Mouse (Mus musculus) neural tube, embryonic 12.5 days (tissue): ENCODE data around the gene Cdk5. TPM values are rescaled to one million over a fixed set of nuclear protein-coding genes. Genes with fewer than 3 reads are reported as not detected.

Source experiments
- ATAC-seq: fragments of 200-750 bp; cut with Nextera tagmentation; 2 replicates; pipeline ENCODE4 v1.8.0; 2017; ENCODE audit warnings: low read depth, mild to moderate bottlenecking, moderate TSS enrichment, moderate library complexity; ENCODE audit not compliant: low FRiP score
- H3K27ac ChIP-seq: fragments of 300-500 bp; sonication (generic); 2 replicates; pipeline ENCODE4 v1.5.1; 2016
- H3K27me3 ChIP-seq: fragments of 300-500 bp; sonication (generic); replicated peaks from 2 replicates; pipeline ENCODE4 v1.6.1; 2016; ENCODE audit warnings: mild to moderate bottlenecking
- H3K36me3 ChIP-seq: fragments of 300-500 bp; sonication (generic); 2 replicates; pipeline ENCODE4 v1.6.1; 2016; ENCODE audit warnings: mild to moderate bottlenecking
- H3K4me1 ChIP-seq: fragments of 300-500 bp; sonication (generic); 2 replicates; pipeline ENCODE4 v1.6.1; 2016
- H3K4me2 ChIP-seq: fragments of 300-500 bp; sonication (generic); replicated peaks from 2 replicates; pipeline ENCODE4 v1.6.1; 2016; ENCODE audit warnings: mild to moderate bottlenecking
- H3K4me3 ChIP-seq: fragments of 300-500 bp; sonication (generic); 2 replicates; pipeline ENCODE4 v1.5.1; 2016
- H3K9ac ChIP-seq: fragments of 300-500 bp; sonication (generic); 2 replicates; pipeline ENCODE4 v1.6.1; 2016; ENCODE audit warnings: mild to moderate bottlenecking
- H3K9me3 ChIP-seq: fragments of 300-500 bp; sonication (generic); 2 replicates; pipeline ENCODE4 v1.6.1; 2016; ENCODE audit warnings: mild to moderate bottlenecking
- WGBS: fragments of 180-500 bp; shearing (Covaris S2); methylation state at CpG from one replicate; pipeline ENCODE4 v1.1.7; 2016; 5-methylcytosine and 5-hydroxymethylcytosine counted together
- polyA plus RNA-seq: library from polyadenylated mRNA; unstranded; fragments of >200 nt; fragmentation: Nextera tagmentation; extraction: Ambion mirVana; gene quantifications from 2 replicates; pipeline ENCODE4 v1.2.1, GENCODE M21; 2016

The Cdk5 gene
- polyA plus RNA-seq, 1 experiment from 2014 or later: 79.2 TPM

- 82% methylated on average over 7 of the region's 7 CpGs for WGBS
Observed at GRCm38 (mm10) chr5:24391864-24392263, 31.5 kb downstream of the Cdk5 start, which contains the start of gene Atg9b. TSS of gene Atg9b (minus strand) at chr5:24392143.

GRCm38 (mm10) chr5:24389658-24390020, 33.7 kb downstream of the Cdk5 start:
- no peak overlapping the region for H3K9ac ChIP-seq
- H3K4me3 ChIP-seq: no peak overlapping the region
- no peaks in the 10 kb centered on the region for H3K9me3 ChIP-seq
- H3K36me3 ChIP-seq: no peaks in the 10 kb centered on the region
- H3K27me3 ChIP-seq: peaks cover 39% of the 10 kb centered on the region
- no peak overlapping the region for H3K27ac ChIP-seq
- no peak overlapping the region for H3K4me2 ChIP-seq
- H3K4me1 ChIP-seq: peaks cover 20% of the 10 kb centered on the region
- 85% methylated on average over 4 of the region's 4 CpGs for WGBS
- no peak for ATAC-seq

More at GRCm38 (mm10) chr5:24391864-24392263, 31.5 kb downstream of the Cdk5 start, which contains the start of gene Atg9b:
- H3K4me1 ChIP-seq: peaks cover 19% of the 10 kb centered on the region
- H3K9me3 ChIP-seq: no peaks in the 10 kb centered on the region
- no peak within 1 kb of the TSS for H3K9ac ChIP-seq
- no peak within 1 kb of the TSS for H3K4me2 ChIP-seq
- no peaks in the 10 kb centered on the region for H3K36me3 ChIP-seq
- H3K27me3 ChIP-seq: peaks cover 19% of the 10 kb centered on the region
- H3K27ac ChIP-seq: no peak within 1 kb of the TSS
- no peak within 1 kb of the TSS for H3K4me3 ChIP-seq
- no peak for ATAC-seq

GRCm38 (mm10) chr5:24389011-24389657, 34.2 kb downstream of the Cdk5 start:
- no peaks in the 10 kb centered on the region for H3K36me3 ChIP-seq
- no peak overlapping the region for H3K9ac ChIP-seq
- no peak for ATAC-seq
- no peak overlapping the region for H3K27ac ChIP-seq
- 0 out of 2 replicates have a peak overlapping the region, but pooled peaks have one; percentile 95 for H3K4me2 ChIP-seq
- WGBS: 52% methylated on average over 7 of the region's 7 CpGs
- no peaks in the 10 kb centered on the region for H3K9me3 ChIP-seq
- H3K27me3 ChIP-seq: peaks cover 39% of the 10 kb centered on the region
- H3K4me1 ChIP-seq: peaks cover 20% of the 10 kb centered on the region
- no peak overlapping the region for H3K4me3 ChIP-seq

- Histone ChIP-seq H3K9me3 (no peaks in the 10 kb centered on the region), H3K27me3 (peaks cover 39% of the 10 kb centered on the region), H3K4me1 (peaks cover 23% of the 10 kb centered on the region), H3K4me3 (peak overlapping the region; percentile 40), H3K27ac (0 out of 2 replicates have a peak overlapping the region, but pooled peaks have one; percentile 12), H3K9ac (peak overlapping the region; percentile 54), H3K36me3 (no peaks in the 10 kb centered on the region), H3K4me2 (peak overlapping the region; percentile 95)
- no peak for ATAC-seq
- WGBS: 25% methylated on average over 26 of the region's 26 CpGs
Observed at GRCm38 (mm10) chr5:24388246-24388915, 34.9 kb downstream of the Cdk5 start.

DNA sequence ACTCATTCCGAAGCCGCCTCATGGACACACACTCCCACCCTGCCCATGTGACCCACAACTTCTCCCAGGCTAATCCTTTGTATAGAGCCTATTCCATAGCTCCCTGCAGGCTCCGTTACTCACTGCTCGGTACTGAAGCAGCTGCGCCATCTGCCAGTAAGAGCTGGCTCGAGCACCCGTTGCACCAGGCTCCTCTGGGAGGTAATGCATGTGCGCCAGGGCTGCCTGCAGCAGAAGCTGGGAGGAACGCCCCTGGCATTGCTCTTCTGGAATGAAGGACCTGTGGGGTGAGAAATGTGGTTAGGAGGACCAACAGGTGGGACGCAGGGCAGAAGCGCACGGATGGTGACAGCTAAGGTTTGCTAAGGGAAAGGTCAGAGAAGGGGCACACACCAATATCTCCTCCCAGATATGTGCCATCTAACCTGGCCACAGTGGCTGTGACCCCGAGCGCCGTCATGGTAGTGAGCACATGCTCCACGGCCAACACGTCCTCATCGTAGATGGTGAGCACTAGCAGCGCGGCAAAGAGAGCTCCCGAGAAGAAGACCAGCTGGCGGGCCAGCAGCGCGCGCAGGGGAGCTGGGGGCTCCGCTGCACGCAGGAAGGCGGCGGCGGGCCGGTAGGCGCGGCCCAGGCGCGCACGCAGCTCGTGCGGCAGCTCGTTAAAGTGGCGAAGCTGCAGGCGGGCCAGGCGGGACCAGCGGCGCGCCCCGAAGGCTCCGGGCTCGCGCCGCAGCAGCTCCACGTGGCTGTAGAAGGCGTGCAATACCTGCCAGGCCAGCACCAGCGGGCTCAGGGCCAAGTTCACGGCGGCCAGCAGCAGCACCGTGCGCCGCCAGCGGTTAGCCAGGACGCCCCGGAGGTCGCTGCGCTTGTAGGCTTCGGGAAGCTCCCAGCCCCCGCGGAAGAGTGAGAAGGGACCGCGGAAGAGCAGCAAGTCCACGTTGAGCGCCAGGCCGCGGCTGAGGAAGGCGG, 35.8 kb downstream of the Cdk5 start:
- WGBS: under 1% methylated on average over 73 of the region's 73 CpGs
- no peaks in the 10 kb centered on the region for H3K9me3 ChIP-seq
- peak; percentile 52 for ATAC-seq
- H3K27ac ChIP-seq: 0 out of 2 replicates have a peak overlapping the region, but pooled peaks have one; percentile 12
- peaks cover 39% of the 10 kb centered on the region for H3K27me3 ChIP-seq
- H3K4me1 ChIP-seq: peaks cover 30% of the 10 kb centered on the region
- H3K4me2 ChIP-seq: peak overlapping the region; percentile 95
- H3K9ac ChIP-seq: peak overlapping the region; percentile 54
- no peaks in the 10 kb centered on the region for H3K36me3 ChIP-seq
- H3K4me3 ChIP-seq: peak overlapping the region; percentile 40

- 84% methylated on average over 10 of the region's 10 CpGs for WGBS
- no peak overlapping the region for H3K4me2 ChIP-seq
- H3K36me3 ChIP-seq: no peaks in the 10 kb centered on the region
- peaks cover 42% of the 10 kb centered on the region for H3K27me3 ChIP-seq
- peaks cover 30% of the 10 kb centered on the region for H3K4me1 ChIP-seq
- no peak overlapping the region for H3K4me3 ChIP-seq
- H3K9me3 ChIP-seq: no peaks in the 10 kb centered on the region
- no peak overlapping the region for H3K9ac ChIP-seq
- ATAC-seq: no peak
- no peak overlapping the region for H3K27ac ChIP-seq
Observed at GRCm38 (mm10) chr5:24385887-24386550, 37.3 kb downstream of the Cdk5 start.

GRCm38 (mm10) chr5:24385374-24385773, 38.0 kb downstream of the Cdk5 start:
- WGBS: 93% methylated on average over 5 of the region's 5 CpGs
- no peak overlapping the region for H3K4me2 ChIP-seq
- H3K27ac ChIP-seq: no peak overlapping the region
- H3K36me3 ChIP-seq: no peaks in the 10 kb centered on the region
- peaks cover 30% of the 10 kb centered on the region for H3K4me1 ChIP-seq
- H3K4me3 ChIP-seq: no peak overlapping the region
- H3K27me3 ChIP-seq: peaks cover 42% of the 10 kb centered on the region
- ATAC-seq: no peak
- no peak overlapping the region for H3K9ac ChIP-seq
- H3K9me3 ChIP-seq: no peaks in the 10 kb centered on the region

DNA sequence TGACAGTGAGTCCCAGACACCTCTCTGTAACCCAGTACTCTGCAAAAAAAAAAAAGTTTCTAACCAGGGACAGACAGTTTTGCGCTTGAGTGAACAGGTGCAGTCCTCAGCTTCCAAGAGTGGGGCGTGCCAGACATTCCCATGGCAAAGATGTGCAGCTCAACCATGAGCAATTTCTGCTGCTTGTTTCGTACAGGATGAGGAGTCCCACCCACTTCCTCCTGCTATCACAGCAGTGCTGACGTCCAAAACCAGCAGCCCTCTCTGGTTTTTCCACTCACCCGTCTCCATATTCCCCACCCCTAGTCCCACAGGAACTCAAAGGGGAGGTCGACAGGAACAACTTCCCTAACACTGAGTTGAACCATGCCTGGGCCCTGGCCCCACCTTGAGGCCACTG, 38.9 kb downstream of the Cdk5 start:
- peaks cover 42% of the 10 kb centered on the region for H3K27me3 ChIP-seq
- no peak overlapping the region for H3K4me3 ChIP-seq
- H3K36me3 ChIP-seq: no peaks in the 10 kb centered on the region
- WGBS: 66% methylated on average over 6 of the region's 6 CpGs
- ATAC-seq: no peak
- H3K9me3 ChIP-seq: no peaks in the 10 kb centered on the region
- peaks cover 30% of the 10 kb centered on the region for H3K4me1 ChIP-seq
- H3K9ac ChIP-seq: no peak overlapping the region
- no peak overlapping the region for H3K4me2 ChIP-seq
- H3K27ac ChIP-seq: no peak overlapping the region

GRCm38 (mm10) chr5:24383026-24383859, 40.1 kb downstream of the Cdk5 start:
- Histone ChIP-seq H3K4me3 (peak overlapping the region; percentile 45), H3K4me2 (peak overlapping the region; percentile 75), H3K4me1 (peaks cover 27% of the 10 kb centered on the region), H3K9ac (peak overlapping the region; percentile 53), H3K27ac (no peak overlapping the region; the same call in 1 of the 2 replicates), H3K9me3 (no peaks in the 10 kb centered on the region), H3K36me3 (no peaks in the 10 kb centered on the region), H3K27me3 (peaks cover 37% of the 10 kb centered on the region)
- ATAC-seq: peak; percentile 87
- under 1% methylated on average over 34 of the region's 34 CpGs for WGBS

DNA sequence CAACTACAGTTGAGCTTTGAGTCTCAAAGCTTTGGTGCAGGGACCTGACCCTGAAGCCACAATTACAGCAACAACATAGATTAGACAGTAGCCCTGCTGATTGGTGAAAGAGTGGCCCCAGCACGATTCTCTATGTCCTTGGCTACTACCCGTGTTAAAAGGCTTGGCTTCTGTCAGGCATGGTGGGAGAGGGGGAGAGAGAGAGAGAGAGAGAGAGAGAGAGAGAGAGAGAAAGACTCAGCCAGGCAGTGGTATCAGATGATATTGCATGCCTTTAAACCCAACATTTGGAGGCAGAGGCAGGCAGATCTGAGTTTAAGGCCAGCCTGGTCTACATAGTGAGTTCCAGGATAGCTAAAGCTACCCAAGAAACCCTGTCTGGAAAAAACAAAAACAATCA, 41.3 kb downstream of the Cdk5 start:
- Histone ChIP-seq H3K36me3 (no peaks in the 10 kb centered on the region), H3K4me1 (peaks cover 14% of the 10 kb centered on the region), H3K27ac (no peak overlapping the region), H3K9ac (no peak overlapping the region), H3K27me3 (peaks cover 24% of the 10 kb centered on the region), H3K4me2 (no peak overlapping the region), H3K9me3 (no peaks in the 10 kb centered on the region), H3K4me3 (no peak overlapping the region)
- WGBS: 68% methylated on average over 2 of the region's 2 CpGs
- no peak for ATAC-seq

- 76% methylated on average over 6 of the region's 6 CpGs for WGBS
- ATAC-seq: no peak
- H3K27me3 ChIP-seq: peaks cover 19% of the 10 kb centered on the region
- no peak overlapping the region for H3K27ac ChIP-seq
- H3K4me3 ChIP-seq: no peak overlapping the region
- no peak overlapping the region for H3K9ac ChIP-seq
- peaks cover 11% of the 10 kb centered on the region for H3K4me1 ChIP-seq
- no peaks in the 10 kb centered on the region for H3K9me3 ChIP-seq
- no peaks in the 10 kb centered on the region for H3K36me3 ChIP-seq
- H3K4me2 ChIP-seq: no peak overlapping the region
Observed at GRCm38 (mm10) chr5:24381486-24381885, 41.8 kb downstream of the Cdk5 start.
